9 mouse cellular contexts compared by ENCODE assay signal in genomic region chr1:177322307-177322685, GRCm38 (mm10).
DNase-seq lines count a peak whose midpoint lies in the region; ATAC-seq and TF ChIP-seq lines count a peak whose summit lies in the region.
"Had no signal": no experiment of that assay in that cellular context is flagged by ENCODE, and none has a peak within 500 bp of the region (broad histone marks: within the 10 kb centered on the region; RNA-seq: fewer than 3 reads in every experiment).

No protein-coding gene starts in this region.

- H3K9me3 ChIP-seq in heart, embryonic 14.5 days (ENCODE audit: control insufficient read depth, low read length) = no peaks in the 10 kb centered on the region
- no peaks in the 10 kb centered on the region for H3K9me3 ChIP-seq in hindbrain, postnatal 0 days (ENCODE audit: low read length)
- H3K9me3 ChIP-seq in neural tube, embryonic 11.5 days (ENCODE audit: control insufficient read depth, low read length) = no peaks in the 10 kb centered on the region

- intact Hi-C loops in heart, postnatal 25 days (cut with DNase I) = no loop called here

- WGBS in heart, embryonic 14.5 days = 15% methylated on average over 6 of the region's 6 CpGs
- 5% methylated on average over 6 of the region's 6 CpGs for WGBS in hindbrain, postnatal 0 days
- 4% methylated on average over 6 of the region's 6 CpGs for WGBS in neural tube, embryonic 11.5 days

- no peaks in the 10 kb centered on the region for H3K36me3 ChIP-seq in heart, embryonic 14.5 days (ENCODE audit: control insufficient read depth, insufficient read depth, low read length)
- H3K36me3 ChIP-seq in hindbrain, postnatal 0 days (ENCODE audit: insufficient read depth, low read length) = no peaks in the 10 kb centered on the region
- no peaks in the 10 kb centered on the region for H3K36me3 ChIP-seq in neural tube, embryonic 11.5 days (ENCODE audit: control insufficient read depth, insufficient read depth, low read length)
- H3K36me3 ChIP-seq: G1E had no signal

- H3K4me1 ChIP-seq in heart, embryonic 14.5 days (ENCODE audit: control insufficient read depth in 2 of 2, insufficient read depth in 2 of 2, low read length in 2 of 2) = peaks cover 0 to 3% of the 10 kb centered on the region in 2 experiments; a peak in 1 of 4 replicates
- H3K4me1 ChIP-seq in cortical plate, adult 2 months (ENCODE audit: control insufficient read depth, insufficient read depth, low read length) = peaks cover 4% of the 10 kb centered on the region
- 0 out of 2 replicates have a peak, but pooled peaks cover 6% of the 10 kb centered on the region for H3K4me1 ChIP-seq in hindbrain, postnatal 0 days (ENCODE audit: insufficient read depth, low read length)
- H3K4me1 ChIP-seq in neural tube, embryonic 11.5 days (ENCODE audit: control insufficient read depth, insufficient read depth, low read length) = peaks cover 5% of the 10 kb centered on the region; the same call in 1 of the 2 replicates

- peak overlapping the region; percentile 50 to 53 for H3K4me3 ChIP-seq in heart, embryonic 14.5 days (ENCODE audit: control insufficient read depth in 1 of 2, insufficient read depth in 1 of 2, low read depth in 1 of 2, low read length in 2 of 2)
- peak overlapping the region; percentile 49 for H3K4me3 ChIP-seq in cortical plate, adult 2 months (ENCODE audit: insufficient read depth, low read length)
- H3K4me3 ChIP-seq in hindbrain, postnatal 0 days (ENCODE audit: low read length) = peak overlapping the region; percentile 55
- H3K4me3 ChIP-seq in neural tube, embryonic 11.5 days (ENCODE audit: low read depth, low read length) = peak overlapping the region; percentile 44

- no peak for TF ChIP-seq CTCF in cortical plate, adult 2 months (IDR thresholded peaks at IDR 0.05; ENCODE audit: extremely low read depth, insufficient read depth, low read length)
- no peak for TF ChIP-seq CTCF in hindbrain, postnatal 0 days (IDR thresholded peaks at IDR 0.05; ENCODE audit: low read depth)

- H3K9ac ChIP-seq in heart, embryonic 14.5 days (ENCODE audit: low read length) = peak overlapping the region; percentile 63
- H3K9ac ChIP-seq in hindbrain, postnatal 0 days (replicated peaks; ENCODE audit: low read length) = peak overlapping the region; percentile 58
- peak overlapping the region; percentile 76 for H3K9ac ChIP-seq in neural tube, embryonic 11.5 days (ENCODE audit: low read length)

- no peak for TF ChIP-seq POLR2A in cortical plate, adult 2 months (IDR thresholded peaks at IDR 0.05; ENCODE audit: extremely low read depth, insufficient read depth, low read length)

- no peak overlapping the region for H3K27ac ChIP-seq in heart, embryonic 14.5 days (replicated peaks in 1 of 2; ENCODE audit: control insufficient read depth in 1 of 2, insufficient read depth in 1 of 2, low read depth in 2 of 2, low read length in 2 of 2)
- H3K27ac ChIP-seq in cortical plate, adult 2 months (ENCODE audit: insufficient read depth, low read length) = no peak overlapping the region
- H3K27ac ChIP-seq in hindbrain, postnatal 0 days = no peak overlapping the region
- H3K27ac ChIP-seq in neural tube, embryonic 11.5 days (ENCODE audit: low read depth, low read length) = peak overlapping the region; percentile 42

- peak overlapping the region; percentile 96 for H3K4me2 ChIP-seq in heart, embryonic 14.5 days (ENCODE audit: low read length)
- peak overlapping the region; percentile 88 for H3K4me2 ChIP-seq in hindbrain, postnatal 0 days (ENCODE audit: low read depth, low read length)
- peak overlapping the region; percentile 75 for H3K4me2 ChIP-seq in neural tube, embryonic 11.5 days (ENCODE audit: low read depth)

- no peak for ATAC-seq in heart, embryonic 14.5 days (ENCODE audit: insufficient number of reproducible peaks, insufficient read depth, low FRiP score, low read depth)
- ATAC-seq in hindbrain, postnatal 0 days = peak; percentile 56
- peak; percentile 61 for ATAC-seq in neural tube, embryonic 11.5 days (ENCODE audit: insufficient read depth, low FRiP score, low TSS enrichment)
- ATAC-seq in megakaryocyte progenitor cell, adult 5-6 weeks (replicated peaks; ENCODE audit: poor library complexity) = no peak

- DNase-seq in heart, postnatal 25 days (ENCODE audit: low spot score) = no peak
- no peak for DNase-seq in hindbrain, postnatal 0 days (ENCODE audit: low spot score)
- DNase-seq in neural tube, embryonic 11.5 days (ENCODE audit: low spot score) = peak; percentile 34
- no peak for DNase-seq in spleen, postnatal 10 days (ENCODE audit: low spot score in 2 of 2)
- no peak for DNase-seq in layer of hippocampus, postnatal 10 days (ENCODE audit: low spot score in 2 of 2)

- no peaks in the 10 kb centered on the region for H3K27me3 ChIP-seq in heart, embryonic 14.5 days (ENCODE audit: control insufficient read depth, insufficient read depth, low read length)
- no peaks in the 10 kb centered on the region for H3K27me3 ChIP-seq in hindbrain, postnatal 0 days (ENCODE audit: insufficient read depth, low read length)
- H3K27me3 ChIP-seq in neural tube, embryonic 11.5 days (ENCODE audit: control insufficient read depth, insufficient read depth, low read length) = no peaks in the 10 kb centered on the region

Comparison
In these comparisons a context has a peak if more than half of its experiments do, and no peak if none do; other contexts are left out.
1. ATAC-seq: peak in hindbrain, postnatal 0 days (single experiment) and neural tube, embryonic 11.5 days (single experiment); none in heart, embryonic 14.5 days (single experiment) and megakaryocyte progenitor cell, adult 5-6 weeks (single experiment).
2. Peak in every context shown above with its lines, with median percentiles within 50 percentile points of each other: H3K4me2 ChIP-seq, H3K4me3 ChIP-seq and H3K9ac ChIP-seq.